Mouse (Mus musculus): ENCODE results near the gene Ap1m1. TPM values are rescaled to one million over a fixed set of nuclear protein-coding genes. Genes with fewer than 3 reads are reported as not detected.

The Ap1m1 gene
- total RNA-seq (2014; fragmentation: Nextera tagmentation) (80.1 and 117 TPM in 2 replicates), total RNA-seq (2017) (49.1 and 59.8 TPM in 2 replicates)

DNA sequence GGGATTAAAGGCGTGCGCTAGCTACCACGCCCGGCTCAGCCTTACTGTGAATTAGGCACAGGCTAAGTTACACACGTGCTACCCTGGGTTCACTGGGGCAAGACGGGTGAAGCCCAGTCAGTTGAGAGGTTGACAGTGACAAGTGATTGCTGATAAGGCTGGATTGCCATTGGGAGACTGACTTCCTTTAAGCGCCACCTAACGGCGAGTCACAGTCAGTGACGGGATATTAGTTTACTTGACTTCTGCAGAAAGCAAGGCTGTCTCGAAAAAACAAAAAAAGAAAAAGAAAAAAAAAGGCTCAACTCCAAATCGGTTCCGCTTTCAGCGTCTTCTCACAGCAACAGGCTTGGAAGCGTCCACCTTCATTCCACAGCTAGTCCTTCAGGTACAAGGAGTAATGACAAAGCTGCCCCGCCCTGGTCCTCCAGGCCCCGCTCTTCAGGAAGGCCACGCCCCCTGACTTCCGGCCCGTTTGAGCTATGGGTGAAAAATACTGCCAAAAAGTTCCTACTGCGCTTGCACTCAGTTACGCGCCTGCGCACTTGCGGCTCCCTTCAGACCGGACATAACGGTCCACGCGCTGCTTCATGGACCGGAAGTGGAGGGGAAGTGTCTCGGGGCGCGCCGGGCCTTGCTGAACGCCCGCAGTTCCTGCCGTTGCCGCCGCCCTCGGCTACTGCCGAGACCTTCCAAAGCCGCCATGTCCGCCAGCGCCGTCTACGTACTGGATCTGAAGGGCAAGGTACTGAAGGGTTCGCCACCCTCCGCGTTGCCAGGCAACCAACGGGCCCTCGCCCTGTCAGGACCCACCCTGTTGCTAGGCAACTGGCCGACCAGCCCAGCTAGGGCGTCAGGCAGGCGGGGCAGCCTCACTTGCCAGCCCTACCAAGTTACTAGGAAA lies at the start of gene Ap1m1:
Ap1m1 (plus strand) TSS at position 520 of the 904 bp plus-strand sequence.
- peak; percentile 80 for ATAC-seq (replicated peaks; ENCODE audit: poor library complexity, severe bottlenecking)

DNA sequence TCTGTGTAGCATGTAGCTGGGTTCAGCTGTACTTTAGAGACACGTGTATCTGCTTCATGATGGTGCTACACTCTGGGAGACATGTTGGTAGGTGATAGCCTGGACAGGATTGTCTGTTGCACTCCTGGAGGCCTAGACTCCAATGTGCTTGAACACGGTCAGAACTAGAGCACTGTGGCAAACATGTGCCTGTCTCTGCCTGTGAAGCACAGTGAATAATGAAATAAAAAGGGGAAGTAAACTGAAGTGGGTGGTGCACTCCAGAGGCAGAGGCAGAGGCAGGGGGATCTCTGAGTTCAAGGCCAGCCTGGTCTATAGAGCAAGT lies 49.6 kb upstream of the Ap1m1 start:
- ATAC-seq (replicated peaks; ENCODE audit: poor library complexity, severe bottlenecking): peak; percentile 70

DNA sequence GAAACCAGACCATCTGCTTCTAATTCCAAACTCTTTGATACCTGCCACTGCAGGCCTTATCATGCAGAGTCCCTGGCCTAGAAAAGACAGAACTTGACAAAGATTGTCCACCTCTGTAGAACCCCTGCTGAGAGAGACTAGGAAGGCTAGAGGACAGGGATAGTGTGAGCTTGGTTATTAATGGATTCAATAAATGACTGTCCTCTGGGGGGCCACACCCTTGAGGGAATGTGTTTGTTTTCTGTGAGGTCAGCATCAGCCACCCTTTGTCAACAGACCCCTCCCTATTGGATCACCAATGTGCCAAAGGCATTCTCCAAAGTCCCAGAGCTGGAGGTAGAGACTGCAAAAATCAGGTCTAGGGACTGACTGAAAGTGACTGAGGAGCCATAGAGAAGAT lies 47.8 kb upstream of the Ap1m1 start:
- no peak for ATAC-seq (replicated peaks; ENCODE audit: poor library complexity, severe bottlenecking)

DNA sequence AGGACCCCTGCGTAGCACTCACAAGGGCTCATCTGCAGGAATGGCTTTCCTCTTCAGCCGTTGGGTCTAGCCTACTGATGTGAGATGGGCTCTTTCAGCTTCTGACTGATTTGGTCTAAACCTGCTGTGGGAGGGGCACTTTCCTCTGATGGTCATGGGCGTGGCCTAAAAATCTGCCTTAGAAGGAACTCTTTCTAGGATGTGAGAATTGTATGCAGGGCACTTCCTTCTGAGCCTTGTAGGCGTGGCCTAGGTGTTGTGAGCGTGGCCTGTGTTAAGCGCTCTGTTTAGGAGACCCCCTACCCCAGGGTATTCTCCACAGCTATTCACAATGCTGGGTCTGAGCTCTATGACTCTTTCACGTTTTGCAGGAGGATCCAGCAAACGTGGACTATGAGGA lies 41.8 kb upstream of the Ap1m1 start:
- ATAC-seq (replicated peaks; ENCODE audit: poor library complexity, severe bottlenecking): peak; percentile 53

DNA sequence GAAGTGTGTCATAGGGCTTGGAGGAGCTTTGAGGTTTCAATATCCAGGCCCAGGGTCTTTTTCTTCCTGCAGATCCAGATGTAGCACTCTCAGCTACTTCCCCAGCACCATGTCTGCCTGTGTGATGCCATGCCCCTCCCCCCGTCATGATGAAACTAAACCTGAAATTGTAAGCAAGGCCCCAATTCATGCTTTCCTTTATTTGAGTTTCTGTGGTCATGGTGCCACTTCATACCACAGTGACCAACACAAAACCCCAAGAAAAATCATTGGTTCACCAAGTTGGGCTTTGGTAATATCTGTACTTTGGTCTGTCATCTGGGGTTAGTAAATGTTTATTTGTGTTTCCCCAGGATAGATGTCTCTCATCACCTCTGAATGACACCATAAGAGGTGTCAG lies 31.2 kb upstream of the Ap1m1 start:
- ATAC-seq (replicated peaks; ENCODE audit: poor library complexity, severe bottlenecking): peak; percentile 64

DNA sequence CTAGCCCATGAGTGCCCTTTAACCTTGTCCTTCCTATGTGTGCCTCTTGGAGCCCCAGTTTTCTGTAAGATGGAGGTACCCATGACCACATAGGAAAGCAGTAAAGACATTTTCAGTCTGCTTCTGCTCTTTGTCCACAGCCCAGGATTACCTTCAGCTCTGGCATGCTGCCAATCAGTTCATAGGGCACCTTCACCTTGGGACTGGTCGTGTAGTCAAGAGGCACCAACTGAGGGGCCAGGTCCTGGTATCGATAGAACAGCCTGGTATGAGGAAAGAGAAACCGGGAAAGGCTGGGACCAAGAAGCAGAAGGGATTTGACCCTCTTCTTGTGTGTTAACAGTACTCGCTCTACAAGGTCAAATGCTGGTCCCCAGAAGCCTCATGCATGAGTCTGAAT lies 29.6 kb upstream of the Ap1m1 start:
- ATAC-seq (replicated peaks; ENCODE audit: poor library complexity, severe bottlenecking): no peak

DNA sequence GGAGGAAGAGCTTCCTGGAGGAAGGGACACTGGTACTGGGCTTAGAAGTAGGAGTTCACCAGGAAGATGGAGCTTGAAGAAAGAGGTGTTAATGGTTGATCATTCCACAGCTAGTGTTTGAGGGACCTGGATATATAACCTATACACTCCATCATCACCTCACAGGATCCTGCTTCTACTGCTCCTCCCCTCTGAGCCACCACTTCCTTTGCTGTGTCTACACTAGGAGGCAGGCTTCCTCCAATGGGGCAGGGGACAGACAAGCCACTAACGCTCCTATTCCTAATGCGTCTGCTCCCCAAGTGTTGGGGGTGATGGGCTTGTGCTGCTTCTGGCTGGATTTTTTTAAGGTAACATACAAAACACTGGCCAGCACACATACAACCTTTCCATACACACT lies 29.1 kb upstream of the Ap1m1 start:
- ATAC-seq (replicated peaks; ENCODE audit: poor library complexity, severe bottlenecking): no peak

DNA sequence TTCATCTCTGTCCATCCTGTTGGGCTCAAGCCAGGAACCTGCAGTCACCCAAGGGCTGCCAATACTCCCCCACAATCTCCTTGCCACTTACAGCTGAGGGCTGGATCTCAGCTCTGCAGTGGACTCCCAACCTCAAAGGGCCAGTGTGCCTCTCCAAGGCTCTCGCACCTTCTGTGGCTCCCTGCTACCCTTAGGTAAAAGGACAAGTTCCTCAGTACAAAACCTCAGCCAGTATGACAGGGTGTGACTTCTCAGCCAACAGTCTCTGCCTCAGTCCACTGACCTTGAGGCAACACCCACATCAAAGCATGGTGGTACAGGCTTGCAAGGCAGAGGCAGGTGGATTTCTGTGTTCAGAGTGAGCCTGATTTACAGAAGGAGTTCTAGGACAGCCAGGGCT lies 28.0 kb upstream of the Ap1m1 start:
- no peak for ATAC-seq (replicated peaks; ENCODE audit: poor library complexity, severe bottlenecking)

DNA sequence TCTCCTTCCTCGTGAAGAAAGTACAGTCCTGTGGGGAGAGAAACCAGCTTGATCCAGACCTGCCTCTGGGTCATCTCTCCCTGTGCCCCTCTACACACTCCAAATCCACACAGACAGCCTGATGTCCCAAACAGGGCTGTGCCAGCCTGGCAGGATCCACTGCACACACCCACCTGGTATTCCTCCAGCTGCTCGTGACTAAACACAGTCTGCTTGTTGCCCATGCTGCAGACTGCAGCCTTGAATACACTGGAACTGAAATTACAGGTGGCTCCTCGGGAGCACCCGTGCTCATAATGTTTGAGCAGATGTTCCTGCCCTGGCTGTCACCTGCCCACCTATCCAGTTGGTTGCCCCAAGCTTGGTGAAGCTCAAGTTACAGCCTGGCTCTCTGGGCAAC lies 27.1 kb upstream of the Ap1m1 start, which contains the start of gene Cib3:
Cib3 (minus strand) TSS at position 87 of the 400 bp plus-strand sequence.
- no peak for ATAC-seq (replicated peaks; ENCODE audit: poor library complexity, severe bottlenecking)

DNA sequence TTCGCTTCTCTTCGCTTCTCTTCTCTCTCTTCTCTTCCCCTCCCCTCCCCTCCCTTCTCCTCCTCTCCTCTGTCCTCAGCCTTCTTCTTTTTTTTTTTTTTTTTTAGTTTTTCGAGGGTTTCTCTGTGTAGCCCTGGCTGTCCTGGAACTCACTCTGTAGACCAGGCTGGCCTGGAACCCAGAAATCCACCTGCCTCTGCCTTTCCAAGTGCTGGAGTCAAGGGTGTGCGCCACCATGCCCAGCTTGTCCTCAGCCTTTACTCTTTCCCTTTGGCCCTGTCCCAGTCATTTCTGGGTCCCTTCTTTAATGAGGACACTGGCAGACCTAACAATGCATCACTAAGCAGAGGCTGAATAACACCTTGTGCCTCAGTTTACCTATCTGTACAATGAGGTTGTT lies 26.3 kb upstream of the Ap1m1 start, which contains the start of gene Gm11034:
Gm11034 (minus strand) TSS at position 101 of the 400 bp plus-strand sequence.
- no peak for ATAC-seq (replicated peaks; ENCODE audit: poor library complexity, severe bottlenecking)

DNA sequence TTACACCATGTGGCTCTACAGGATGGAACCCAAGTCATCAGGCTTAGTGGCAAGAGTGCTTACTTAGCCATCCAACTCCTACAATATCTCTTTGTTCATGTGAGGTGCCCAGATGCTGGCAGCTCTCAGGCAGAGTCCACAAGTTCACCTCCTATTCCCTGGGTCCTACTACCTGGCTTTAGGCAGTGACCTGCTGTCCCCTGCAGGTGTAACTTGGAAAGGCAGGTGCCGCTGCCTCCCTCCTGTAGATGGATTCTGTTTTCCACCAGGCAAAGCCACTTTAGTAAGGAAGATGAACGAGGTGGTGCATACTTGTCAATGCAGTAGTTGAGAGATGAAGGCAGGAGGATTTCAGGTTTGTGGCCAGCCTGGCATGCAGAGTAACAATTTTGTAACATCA lies 24.8 kb upstream of the Ap1m1 start:
- ATAC-seq (replicated peaks; ENCODE audit: poor library complexity, severe bottlenecking): no peak

DNA sequence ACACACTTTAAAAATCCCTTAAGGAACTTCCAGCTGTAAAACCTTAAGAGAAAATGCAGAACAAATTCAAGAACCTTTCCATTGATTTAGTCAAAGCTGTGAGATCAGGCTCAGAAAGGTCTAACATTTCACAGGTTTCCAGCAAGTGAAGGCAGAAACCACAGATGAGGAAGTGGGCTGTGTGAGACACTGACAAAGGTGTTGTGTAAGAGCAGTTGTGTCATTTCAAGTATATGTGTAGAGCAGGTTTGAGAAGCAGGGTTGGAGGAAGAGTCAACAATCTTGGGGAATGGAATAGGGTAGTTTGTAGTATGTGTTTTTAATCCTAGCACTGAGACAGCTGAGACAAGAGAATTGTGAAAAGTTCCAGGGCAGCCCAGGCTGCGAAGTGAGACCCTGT lies 23.9 kb upstream of the Ap1m1 start:
- peak; percentile 80 for ATAC-seq (replicated peaks; ENCODE audit: poor library complexity, severe bottlenecking)

DNA sequence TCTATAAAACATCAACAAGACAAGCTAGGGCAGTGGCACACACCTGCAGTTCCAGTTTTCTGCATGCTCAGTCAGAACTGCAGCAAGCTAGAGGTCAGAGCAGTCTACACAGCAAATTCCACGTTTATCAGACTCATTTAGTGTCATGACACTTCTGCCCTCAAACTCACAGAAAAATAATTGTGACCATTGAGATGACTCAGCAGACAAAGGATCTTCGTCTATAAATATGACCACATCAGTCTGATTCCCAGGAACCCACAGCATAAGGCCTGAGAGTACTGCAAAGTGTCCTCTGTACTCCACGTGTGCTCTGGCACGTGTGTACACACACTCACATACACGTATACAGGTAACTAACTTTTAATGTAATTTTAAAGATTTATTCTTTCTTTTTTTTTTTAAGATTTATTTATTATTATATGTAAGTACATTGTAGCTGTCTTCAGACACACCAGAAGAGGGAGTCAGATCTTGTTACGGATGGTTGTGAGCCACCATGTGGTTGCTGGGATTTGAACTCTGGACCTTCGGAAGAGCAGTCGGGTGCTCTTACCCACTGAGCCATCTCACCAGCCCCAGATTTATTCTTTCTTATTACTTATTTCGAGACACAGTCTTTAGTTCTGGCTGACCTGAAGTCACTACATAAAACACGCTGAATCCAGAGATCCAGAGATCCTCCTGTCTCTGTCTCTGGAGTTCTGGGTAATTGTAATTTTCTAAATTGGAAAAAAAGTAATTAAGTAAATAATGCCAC lies 20.9 kb upstream of the Ap1m1 start:
- ATAC-seq (replicated peaks; ENCODE audit: poor library complexity, severe bottlenecking): no peak

DNA sequence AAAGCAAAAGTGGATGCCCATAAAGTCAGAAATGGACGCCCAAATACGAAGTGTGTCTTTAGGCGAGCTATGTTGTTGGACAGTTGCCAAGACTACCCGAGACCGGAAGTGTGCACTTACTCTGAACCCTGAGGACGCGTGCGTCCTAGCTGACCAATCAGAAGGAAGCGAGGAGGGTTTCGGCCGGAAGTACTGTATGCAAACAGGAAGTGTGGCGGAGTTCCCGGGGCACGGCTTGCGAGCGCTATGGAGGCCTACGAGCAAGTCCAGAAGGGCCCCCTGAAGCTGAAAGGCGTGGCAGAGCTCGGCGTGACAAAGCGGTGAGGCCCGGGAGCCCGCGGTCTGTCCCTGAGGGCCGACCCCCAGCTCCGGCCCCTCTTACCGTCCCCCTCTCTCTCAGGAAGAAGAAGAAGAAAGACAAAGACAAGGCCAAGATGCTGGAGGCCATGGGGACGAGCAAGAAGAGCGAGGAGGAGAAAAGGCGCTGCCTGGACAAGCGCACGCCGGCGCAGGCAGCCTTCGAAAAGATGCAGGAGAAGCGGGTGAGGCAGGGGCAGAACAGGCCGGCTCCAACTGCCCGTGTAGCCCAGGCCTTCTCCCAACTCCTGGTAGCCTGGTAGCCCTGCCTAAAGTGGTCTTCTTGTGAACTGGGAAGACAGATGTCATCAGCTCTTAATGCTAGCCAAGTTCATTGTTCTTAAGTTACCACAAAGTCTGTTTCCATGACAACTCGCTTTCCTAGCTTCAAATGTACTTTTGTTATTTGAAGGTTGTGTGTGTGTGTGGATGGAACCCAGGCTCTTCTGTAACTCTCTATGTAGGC lies 20.1 kb upstream of the Ap1m1 start, which contains the start of gene Fam32a:
Fam32a (plus strand) TSS at position 190 of the 823 bp plus-strand sequence.
- ATAC-seq (replicated peaks; ENCODE audit: poor library complexity, severe bottlenecking): peak; percentile 87

DNA sequence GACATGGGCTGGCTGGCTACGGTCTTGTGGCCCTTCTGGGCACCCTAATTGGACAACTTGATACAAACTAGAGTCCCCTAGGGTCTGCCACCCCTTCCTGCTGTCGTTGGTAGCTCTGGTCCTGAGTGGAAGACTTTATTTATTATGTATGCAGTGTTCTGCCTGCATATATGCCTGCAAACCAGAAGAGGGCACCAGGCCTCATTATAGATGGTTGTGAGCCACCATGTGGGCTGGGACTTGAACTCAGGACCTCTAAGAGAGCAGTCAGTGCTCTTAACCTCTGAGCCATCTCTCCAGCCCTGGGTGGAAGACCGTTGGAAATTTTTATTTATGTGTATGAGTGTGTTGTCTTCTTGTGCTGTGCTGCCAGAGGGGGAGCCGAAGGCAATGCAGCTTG lies 19.1 kb upstream of the Ap1m1 start:
- ATAC-seq (replicated peaks; ENCODE audit: poor library complexity, severe bottlenecking): no peak

DNA sequence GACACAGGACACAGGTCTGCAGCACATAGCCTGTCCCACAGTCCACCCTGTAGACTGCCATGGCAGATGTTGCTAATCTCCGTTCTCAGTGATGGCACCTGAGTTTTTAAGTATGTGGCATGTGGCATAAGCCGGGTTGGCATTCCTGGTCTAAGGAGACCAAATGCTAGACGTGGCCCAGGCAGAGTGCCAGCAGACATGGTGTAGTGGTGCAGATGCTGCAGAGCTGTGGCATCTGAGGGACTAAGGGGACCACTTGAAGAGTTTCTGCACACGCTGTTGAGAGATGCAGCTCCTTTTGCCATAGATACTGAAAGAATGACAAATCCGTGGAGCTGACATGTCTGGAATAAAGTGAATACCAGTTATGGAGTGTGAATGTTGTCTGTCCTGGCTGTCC lies 17.2 kb upstream of the Ap1m1 start:
- ATAC-seq (replicated peaks; ENCODE audit: poor library complexity, severe bottlenecking): no peak

DNA sequence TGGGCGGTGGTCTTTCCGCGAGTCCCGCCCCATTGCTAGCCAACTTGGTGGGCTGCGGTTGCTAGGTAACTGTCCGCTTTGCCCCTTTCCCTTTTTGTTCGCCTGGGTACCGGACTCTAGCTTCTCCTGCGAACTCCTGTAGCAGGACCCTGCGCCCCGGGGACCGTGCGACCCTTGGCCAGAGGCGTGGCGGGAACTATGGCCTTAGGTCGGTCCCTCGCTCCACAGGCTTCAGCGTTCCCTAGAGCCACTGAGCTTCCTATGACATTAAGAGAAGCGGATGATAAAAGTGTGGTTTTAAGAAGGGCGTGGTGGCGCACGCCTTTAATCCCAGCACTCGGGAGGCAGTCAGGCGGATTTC lies 565 bp downstream of the Ap1m1 start:
- no peak for ATAC-seq (replicated peaks; ENCODE audit: poor library complexity, severe bottlenecking)

DNA sequence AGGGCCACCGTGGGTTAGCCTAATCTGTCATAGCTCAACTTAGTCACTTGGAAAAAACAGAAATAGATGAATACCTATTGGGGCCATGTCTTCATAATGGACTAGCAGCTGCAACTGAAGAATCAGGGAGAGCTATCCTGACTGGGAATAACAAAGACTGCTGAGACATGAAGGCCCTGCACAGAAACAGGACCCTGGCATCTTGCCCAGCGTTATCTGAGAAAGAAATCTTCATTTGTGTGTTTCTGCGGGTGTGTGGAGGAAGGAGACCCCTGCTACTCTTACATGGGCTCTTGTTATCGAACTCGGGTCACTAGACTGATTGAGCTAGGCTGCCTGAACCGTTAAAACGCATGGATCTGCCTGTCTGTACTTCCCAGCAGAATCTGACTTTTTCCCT lies 1.1 kb downstream of the Ap1m1 start:
- ATAC-seq (replicated peaks; ENCODE audit: poor library complexity, severe bottlenecking): no peak

DNA sequence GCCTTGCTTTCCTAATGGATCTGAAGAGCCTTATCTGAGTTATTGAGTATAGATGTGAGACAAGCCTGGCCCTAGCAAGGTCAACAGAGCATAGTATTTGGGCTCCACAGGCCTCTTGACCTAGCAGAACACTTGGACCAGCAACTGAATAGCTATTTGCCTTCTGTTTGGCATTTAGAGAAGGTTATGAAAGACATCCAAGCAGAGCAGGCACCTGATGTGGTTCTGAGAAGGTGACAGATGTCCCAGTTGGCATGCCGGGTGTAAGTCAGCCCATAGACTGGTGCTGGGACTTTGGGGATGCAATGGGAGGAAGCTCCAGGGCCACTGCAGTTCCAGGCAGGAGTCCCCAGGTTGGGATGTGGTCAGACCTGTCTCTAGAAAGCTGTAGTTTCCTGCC lies 2.4 kb downstream of the Ap1m1 start:
- ATAC-seq (replicated peaks; ENCODE audit: poor library complexity, severe bottlenecking): no peak

DNA sequence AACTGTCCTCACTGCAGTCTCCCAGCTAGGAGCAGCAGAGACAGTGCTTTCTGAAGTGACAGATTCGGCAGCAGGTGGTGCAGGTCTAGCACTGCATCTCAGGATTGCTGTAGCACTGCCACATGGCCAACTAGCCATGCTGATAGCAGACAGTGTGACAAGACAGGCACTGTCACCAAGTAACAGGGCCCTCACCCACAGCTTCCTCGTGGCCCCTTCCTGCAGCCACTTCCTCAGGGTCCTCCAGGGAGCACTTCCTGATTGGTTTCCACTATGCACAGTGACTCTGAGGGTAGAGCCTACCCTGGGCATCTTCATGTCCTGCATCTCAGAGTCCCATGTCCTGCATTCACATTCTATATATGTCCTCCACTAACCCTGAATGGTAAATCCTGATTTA lies 4.8 kb downstream of the Ap1m1 start:
- peak; percentile 28 for ATAC-seq (replicated peaks; ENCODE audit: poor library complexity, severe bottlenecking)

Measured in granulocyte monocyte progenitor cell, adult 5-6 weeks (primary cell).